Mouse (Mus musculus) lung, postnatal 25 days (tissue): ENCODE results near the gene Bpifc.
"Not testable (repeated sequence)": the region's sequence is repeated elsewhere in the genome, so short reads cannot be mapped to it uniquely, and the experiment has no call there.

ENCODE experiments used
- DNase-seq: peaks from one replicate; pipeline ENCODE4 v3.0.0; 2022; ENCODE audit warnings: low spot score

Gene Bpifc

DNA sequence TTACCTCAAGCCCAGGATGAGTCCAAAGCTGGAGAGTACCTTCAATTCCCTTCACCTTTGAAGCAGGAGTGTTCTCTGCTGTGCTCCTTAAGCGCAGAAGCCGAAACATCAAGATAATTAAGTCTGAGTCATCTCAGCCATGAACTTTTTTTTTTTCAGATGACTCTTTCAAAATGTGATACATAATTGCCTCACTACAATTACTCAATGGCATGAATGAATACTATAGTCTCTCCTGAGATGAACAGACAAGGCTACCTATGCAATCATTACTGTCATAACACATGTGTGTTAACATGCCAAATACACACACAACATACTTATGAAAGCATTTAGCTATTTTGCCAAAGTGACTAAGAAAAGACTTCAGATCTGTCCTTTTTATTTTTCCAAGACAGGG is at the start of gene Bpifc:
Gene Bpifc (minus strand): TSS at position 115 of the 400 bp plus-strand sequence.
- DNase-seq: no peak

DNA sequence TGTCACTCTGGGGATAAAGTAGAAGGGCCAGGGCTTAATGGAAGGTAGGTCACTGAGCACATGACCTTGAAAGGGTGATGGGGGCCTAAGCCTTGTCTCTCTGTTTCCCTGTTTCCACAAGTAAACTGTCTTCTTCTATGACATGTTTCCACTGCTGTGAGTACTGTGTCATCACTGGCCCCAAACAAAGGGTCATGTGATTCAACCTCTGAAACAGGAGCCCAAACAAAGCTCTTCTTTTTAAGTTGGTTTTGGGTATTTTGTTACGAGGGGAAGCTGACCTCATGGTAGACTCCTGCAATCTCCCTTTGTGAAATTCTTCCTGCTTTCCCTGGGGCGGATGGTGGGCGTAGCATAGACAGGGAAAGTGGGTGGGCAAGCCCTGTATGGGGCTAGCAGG is 48.6 kb upstream of the Bpifc start:
- no peak for DNase-seq

DNA sequence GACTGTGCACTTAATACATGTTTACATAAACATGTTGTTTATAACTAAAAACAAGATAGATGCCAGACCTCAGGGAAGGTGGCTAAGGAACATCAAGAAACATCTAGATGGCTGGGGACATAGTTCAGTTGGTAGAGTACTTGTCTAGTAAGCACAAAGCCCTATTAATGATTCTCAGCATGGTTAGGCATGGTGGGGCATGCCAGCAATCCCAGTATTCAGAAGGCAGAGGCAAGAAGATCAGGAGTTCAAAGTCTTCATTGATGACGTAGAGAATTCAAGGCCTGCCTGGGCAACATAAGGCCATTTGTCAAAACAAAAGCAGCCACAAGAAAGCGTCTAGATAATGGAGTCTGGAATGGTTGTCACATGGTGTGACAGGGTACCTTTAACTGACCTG is 46.0 kb upstream of the Bpifc start:
- no peak for DNase-seq

DNA sequence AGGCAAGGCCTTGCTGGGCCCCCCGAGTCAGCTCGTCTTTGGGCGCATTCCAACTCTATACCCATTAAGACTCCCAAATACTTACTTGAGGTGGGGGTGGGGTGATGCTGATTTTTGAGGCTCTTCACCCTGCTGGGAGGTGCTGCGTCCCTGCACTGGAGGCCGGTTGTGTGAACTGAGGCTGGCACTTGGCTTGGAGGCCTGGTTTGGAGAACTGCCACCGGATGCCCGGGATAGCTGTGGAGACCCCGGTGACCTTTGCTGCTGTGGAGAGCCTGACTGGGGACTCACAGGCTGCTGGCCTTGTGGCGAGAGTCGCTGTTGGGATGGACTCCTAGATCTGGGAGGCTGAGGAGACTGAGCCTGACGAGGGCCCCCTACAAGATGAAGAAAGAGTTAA is 45.6 kb upstream of the Bpifc start:
- DNase-seq: no peak

DNA sequence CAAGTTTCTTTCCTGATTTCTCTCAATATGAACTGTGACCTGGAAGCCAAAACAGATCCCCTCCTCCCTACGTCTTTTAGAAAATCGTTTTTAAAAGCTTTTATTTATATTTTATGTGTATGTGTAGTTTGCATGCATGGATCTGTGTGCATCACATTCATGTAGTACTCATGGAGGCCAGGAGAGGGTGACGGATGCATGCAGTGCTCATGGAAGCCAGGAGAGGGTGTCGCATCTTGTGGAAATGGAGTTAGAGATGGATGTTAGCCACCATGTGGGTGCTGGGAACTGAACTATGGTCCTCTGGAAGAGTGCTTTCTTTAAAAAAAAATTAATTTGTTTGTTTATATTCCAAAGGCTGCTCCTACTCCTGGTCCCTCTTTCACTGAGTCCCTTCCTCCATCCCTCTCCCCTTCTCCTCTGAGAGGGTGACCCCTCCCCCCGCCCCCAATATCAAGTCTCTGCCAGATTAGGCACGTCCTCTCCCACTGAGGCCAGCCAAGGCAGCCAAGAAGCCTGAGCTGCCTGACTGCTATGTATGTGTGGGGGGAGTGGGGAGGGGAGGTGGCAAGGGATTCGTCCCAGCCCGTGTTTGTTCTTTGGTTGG is 44.7 kb upstream of the Bpifc start:
- DNase-seq: no peak

DNA sequence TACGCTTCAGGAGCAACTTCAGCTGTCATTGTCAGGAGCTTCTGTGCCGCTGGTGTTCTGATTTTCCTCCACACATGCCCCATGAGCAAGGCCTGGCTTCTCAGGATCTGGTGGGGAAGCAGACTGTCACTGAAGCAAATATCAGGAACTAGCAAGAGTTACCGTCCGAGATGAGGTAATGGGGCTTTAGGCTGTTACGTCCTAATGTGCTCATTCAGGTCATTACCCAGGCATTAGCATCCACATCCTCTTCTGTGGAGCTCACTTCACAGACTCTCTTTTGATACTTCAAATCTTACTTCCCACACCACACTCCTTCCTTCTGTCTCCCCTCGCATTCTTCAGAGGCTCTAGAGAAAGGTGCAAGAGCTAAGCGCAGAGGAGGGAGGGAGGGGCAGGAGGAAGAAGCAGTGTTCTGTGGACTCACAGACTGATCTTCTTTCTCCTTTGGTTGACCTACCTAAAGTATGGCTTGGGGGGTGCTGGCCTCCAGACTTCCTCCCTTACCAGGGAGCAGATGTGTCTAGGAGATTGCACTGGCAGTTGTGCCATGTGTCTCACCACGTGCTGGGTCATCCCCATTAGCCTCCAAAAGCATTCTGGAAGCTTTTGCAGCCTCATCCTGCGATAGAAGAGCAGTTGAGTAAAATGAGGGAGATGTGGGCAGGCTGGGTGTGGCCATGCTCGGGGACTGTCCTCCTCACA is 41.3 kb upstream of the Bpifc start:
- no peak for DNase-seq

DNA sequence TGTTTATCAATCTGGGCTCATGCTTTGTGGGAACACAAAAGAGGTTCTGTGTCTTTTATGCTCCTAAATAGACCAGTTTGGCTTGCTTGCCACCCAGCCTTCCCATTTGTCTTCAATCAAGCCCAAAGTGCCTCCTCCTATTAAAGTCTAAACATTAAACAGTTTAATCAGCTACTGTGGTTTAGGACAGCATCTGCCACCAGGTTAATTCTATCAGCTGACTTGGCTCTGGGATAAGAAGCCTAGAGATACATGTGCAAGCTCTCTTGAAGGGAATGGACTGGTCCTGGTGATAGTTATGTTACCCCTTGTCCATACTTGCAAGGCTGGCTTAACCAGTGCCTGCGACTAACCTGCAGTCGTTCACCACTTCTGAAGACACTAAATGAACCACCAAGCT is 38.8 kb upstream of the Bpifc start:
- DNase-seq: no peak

DNA sequence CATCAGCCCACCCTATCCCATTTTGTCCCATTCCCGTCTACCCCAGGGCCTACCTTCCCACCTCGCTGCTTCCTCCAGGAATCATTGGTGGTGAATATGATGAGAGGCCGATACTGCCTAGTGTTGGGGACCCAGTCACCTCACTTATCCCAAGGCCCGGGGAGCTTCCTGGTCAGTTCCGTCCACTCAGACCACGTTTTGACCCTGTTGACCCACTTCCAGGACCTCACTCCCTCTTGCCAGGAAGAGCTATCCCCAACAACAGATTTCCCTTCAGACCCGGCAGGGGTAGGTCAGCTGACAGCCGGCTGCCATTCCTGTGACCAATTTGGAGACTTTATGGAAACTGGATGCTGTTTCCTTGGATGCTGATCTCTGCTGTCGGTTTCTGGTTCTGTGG is 36.1 kb upstream of the Bpifc start:
- DNase-seq: no peak

DNA sequence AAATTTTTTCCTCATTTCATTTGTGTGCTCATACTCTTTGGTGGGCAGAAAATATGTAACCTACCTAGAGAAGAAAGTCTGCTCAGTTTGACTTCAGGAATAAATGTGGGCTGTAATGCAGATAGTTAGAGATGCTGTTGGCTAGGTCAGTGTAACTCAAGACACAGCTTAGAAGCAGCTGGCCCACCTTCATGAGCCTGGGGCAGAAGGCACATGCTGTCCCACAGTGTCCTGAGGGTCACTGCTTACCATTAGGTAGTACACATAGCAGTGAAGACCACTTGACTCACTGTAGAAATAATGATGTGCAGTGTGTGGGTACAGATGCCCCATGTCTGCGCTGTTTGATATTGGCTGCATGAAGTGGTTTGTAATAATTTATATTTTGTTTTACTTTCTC is 34.7 kb upstream of the Bpifc start:
- no peak for DNase-seq

DNA sequence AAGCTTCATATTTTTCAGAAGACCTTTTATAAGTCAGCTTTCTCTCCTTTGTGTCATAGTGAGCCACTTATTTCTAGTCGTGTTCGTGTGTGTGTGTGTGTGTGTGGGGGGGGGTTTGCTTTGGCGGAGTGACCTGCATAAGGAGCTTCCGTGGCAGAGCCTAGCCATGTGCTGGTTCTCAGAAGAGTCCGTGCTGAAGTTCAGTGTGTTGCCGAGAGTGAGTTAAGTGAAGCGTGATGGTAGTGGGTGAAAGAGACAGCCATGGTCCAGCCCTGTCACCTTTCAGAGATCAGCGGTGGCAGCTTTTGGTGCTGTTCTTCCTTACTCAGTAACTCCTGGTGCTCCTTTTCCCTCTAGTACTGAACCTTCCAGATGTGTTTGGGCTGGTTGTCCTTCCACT is 32.4 kb upstream of the Bpifc start:
- no peak for DNase-seq

DNA sequence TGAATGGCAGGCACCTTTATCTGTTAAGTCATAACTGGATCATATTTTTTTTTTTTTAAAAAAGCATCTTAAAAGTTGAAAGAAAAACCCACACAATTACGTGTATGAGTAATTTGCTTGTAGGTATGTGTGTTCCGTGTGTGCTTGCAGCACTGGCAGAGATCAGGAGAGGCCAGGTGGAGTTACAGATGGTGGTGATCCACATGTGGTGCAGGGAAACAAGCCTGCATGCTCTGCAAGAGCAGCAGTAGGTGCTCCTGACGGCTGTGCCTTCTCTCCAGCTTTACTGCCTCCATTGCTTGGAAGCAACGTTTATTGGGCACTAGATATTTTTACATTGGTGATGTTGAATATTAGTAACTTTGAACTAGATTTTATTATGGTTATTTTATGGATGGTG is 32.0 kb upstream of the Bpifc start:
- no peak for DNase-seq

DNA sequence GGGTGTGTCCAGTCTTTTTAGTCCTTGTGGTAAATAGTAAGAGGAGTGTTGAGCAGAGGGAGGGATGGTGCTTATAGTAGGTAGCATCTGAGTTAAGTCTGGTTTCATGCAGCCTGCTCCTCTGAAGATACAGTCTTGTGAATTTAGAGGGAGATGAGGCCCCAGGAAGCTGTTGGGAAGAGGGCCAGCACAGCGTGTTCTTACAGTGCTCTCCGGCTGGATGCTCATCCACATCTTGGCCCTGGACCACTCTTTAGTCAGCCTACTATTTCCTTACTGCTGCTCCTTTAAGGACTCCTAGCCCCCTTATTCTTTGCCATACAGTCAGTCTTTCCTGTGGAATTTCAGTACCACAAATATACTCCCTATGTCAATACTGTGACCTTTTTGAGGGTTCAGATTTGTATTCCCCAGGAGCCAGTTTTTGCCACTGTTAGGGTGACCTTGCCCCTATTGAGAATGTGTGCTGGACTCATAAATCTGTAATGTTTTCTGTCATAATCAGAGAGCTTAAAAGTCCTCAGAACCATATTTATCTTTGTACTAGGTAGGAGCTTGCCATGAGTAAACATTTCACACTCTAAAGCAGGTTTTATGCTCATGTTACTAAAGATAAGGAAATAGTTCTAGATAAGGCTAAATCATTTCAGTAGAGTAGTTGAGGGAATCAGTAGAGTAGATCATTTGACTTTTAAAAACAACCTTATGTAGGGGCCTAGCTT is 22.5 kb upstream of the Bpifc start:
- DNase-seq: no peak

DNA sequence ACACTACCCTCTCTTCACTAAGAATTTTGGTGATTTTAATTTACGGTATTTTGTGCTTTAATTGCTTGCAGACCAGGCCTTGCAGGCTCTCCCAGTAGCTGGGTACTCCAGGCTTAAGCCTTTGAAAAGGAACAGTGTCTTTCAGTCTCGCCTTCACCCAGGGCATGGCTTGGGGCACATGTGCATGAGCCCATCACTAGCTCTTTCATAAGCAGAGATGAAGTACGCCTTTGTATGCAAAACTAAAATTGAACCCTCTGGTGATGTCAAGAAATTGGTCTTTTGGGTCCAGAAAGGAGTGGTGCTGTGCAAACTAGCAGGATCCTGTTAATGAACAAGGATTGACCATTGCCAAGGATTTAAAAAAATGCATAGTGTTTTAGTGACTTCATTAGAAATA is 20.8 kb upstream of the Bpifc start:
- no peak for DNase-seq

DNA sequence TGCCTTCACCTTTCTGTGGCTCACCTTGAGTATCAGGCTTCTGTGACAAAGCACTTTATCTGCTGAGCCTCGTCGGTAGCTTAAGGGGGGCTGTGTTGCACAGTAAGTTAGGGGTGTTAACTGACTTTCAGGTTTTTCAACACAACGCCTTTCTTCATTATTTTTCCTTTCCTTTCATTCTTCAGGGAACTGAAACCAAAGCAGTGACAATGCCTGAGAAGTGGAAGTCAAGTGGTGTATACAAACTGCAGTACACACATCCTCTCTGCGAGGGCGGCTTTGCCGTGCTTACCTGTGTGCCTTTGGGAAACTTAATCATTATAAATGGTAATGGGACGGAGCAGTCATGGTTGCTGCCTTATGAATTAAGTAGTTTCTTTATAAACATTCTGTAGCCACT is 19.0 kb upstream of the Bpifc start:
- DNase-seq: no peak

DNA sequence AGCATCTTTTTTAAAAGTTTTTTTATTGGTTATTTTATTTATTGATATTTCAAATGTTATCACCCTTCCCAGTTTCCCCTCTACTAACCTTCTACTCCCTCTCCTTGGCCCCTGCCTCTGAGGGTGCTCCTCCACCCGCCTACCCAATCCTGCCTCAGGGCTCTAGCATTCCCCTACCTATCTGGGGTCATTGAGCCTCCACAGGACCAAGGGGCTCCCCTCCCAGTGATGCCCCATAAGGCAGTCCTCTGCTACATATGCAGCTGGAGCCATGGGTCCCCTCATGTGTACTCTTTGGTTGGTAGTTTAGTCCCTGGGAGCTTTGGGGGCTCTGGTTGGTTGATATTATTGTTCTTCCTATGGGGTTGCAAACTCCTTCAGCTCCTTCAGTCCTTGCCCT is 15.1 kb upstream of the Bpifc start:
- DNase-seq: not testable (repeated sequence)

DNA sequence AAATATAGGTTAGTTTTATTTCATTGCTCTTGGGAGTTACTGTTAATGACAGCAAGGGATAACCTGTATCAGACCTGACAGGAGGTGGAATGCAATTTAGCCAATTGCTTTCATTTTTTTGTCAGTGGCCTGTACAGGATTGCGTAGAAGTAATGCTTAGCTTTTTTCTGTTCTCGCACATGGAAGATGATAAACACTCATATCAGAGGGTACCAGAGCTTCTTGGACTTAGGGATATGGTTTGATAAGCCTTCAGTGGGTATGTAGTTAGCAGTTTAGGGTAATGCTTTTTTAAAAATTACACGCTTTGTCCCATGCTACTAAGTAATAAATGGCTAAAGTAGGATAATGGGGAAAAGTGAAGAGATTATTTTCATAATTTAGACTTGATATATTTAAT is 14.7 kb upstream of the Bpifc start:
- DNase-seq: no peak

DNA sequence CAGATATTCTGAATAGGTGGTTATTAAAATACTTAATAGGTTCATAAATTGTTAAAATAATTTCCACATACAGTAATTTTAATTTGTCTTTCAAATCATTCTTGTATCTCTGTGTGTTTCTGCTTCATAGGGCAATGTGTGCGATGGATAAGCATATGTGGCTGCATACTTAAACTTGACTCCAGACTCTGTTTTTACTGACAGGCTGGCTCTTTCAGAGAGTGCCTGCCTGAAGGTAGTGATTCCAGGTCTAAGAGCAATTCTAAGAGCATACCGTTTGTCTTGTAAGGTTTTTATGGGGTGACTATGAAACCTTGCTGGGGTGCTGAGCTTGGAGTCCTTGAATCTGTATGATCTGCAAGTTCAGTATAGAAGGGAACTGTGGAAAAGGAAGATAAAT is 14.2 kb upstream of the Bpifc start:
- no peak for DNase-seq

DNA sequence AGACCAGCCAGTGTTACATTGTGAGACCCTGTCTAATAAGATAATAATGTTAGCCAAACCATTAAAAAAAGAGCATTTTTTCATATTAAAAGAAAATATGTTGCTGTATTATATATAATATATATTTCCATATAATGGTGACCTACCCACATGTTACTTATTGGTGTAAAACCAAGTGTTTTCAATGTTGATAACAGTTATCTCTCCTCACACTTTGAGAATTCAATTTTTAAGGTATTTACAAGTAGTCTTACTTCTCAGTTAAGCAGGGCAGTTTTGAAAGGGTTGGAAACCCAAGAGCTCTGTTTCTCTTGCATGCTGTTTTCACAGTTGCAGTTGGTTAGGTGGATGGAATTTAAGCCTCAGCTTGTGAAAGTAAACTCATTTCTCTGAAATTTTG is 11.5 kb upstream of the Bpifc start:
- no peak for DNase-seq

DNA sequence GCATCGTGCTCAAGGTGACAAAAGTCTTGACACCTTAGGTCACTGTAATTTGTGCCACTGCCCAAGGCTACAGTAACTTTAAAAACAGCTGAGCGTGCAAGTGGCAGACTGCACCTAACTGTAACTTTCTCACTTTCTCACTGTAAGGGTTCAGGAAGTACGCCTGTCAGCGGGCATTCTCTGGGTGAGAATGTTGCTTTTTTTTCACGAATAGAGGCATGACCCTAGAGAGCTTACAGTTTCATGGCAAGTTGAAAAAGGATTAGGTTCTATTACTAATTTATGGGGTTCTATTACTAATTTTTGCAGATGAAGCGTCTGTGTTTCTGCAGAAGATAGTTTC is 10.8 kb upstream of the Bpifc start:
- no peak for DNase-seq

DNA sequence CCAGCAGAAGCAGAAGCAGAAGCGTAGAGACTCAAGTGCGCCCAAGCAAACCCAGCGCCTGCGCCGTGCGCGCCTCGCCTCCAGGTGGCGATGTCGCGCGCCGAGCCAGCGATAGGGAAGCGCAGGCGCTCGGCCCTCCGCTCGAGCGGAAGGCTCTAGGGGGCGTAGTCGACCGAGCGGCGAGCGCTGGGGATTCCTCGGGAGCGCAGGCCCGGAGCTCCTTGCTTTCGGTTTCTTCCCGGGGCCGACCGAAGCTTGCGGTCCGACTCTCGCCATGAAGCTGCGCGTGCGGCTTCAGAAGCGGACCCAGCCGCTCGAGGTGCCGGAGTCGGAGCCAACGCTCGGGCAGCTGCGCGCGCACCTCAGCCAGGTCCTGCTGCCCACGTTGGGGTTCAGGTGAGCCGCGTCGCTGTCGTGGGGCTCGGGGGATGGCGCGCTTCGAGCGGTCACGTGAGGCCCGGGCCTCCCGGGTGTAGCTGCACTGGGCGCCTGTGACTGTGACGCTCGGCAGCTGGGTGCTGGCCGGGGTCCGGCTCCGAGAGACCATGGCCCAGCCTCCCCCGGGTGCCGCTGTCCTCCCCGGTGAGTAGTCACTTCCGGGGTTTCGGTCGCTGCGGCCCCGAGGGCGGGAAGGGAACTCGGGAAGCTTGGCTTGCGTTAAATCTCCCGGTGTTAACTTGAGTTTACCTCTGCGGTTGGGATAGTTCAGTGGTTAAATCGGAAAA is 10.2 kb upstream of the Bpifc start, which contains the start of gene Fbxo7:
Gene Fbxo7 (plus strand): TSS at position 224 of the 725 bp plus-strand sequence.
- peak; percentile 91 for DNase-seq

DNA sequence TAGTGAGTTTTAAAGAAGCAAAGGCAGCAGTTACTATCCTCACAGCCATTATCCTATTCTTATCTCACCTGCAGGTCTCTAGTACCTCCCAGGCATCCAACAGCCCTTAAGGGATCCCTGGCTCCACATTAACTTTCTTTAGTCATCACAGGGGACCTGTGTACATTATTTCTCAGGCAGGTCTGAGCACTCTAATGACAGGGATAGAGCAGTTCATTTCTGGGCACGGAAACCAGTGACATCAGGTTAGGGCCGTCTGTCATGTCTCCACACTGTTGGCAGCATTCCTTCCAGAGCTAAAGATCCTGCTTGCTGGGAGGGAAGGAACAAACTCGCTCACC is 9.7 kb upstream of the Bpifc start:
- no peak for DNase-seq

DNA sequence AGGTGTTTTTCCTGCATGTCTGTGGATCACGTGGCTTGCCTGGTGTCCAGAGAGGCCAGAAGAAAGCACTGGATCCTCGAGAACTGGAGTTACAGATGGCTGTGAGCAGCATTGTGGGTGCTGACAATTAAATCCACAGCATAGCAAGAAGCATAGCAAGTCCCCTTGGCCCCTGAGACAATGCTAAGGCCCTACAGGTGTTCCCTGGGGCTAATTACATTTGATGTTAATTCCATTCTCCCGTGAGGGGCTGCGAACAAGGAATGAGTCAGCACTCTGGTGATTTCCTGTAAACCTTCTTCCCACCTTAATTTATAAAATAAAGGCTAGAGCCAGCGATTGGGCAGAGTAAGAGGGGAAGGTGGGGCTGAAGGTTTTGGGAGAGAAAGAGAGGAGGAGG is 7.1 kb upstream of the Bpifc start:
- no peak for DNase-seq

DNA sequence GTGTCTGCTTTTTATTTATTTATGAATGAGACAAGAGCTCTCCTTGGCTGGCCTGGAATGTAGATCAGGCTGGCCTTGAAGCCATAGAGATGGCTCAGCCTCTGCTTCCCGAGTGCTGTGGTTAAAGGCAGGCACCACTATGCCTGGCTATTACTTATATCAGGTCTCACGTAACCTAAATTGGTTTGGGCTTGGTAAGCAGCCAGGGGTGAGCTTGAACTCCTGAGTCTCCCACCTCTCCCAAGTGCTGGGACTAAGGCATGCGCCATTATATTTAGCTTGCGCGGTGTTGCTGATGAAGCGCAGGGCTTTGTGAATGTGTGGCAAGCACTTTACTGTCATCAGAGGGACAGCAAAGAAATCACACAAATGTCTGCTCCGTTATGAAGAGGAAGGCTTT is 6.1 kb upstream of the Bpifc start:
- DNase-seq: no peak
